Mouse (Mus musculus): ENCODE measurements at regions not wholly inside any gene's neighbourhood (a gene's known extent, or its start where the extent isn't known, plus 50 kb on each side); places are given as distances from the start of the nearest gene placed in this dataset.

DNA sequence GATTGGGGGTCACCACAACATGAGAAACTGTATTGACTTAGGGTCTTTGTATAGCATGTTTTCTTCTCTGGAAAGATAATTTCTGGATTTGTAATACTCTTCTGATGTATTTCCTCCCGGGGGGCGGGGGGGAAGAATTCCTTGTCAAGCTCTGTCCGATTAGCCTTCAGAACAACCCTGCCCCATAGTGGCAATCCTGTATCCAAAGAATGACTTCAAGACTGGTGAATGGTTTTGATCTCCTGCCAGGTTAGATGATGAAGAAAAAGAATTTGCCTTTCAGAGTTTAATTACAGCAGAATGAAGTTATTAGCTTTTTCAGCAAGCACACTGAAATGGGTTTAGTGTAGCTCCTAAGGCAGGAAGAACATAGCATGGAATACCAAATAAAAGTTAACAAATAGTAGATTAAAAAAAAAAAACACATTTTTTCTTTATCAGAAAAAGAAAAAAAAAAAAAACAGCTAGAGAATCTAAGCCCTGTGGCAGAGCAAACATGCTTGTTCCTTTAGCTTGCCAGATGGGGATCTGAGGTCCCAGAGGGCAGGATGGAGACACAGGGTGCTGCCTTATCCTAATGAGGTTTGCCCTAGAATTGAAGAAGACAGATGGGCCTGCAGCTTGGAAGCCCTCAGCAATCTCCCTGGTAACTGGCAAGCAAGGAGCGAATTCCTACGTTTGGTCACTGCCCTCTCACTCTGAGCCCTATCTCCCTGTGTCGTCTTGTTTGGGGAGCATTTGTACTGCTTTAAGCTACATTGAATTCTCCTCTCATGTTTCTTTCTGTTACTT is 280.9 kb upstream of the Gm9972 start:
- WGBS: 66% methylated on average over 6 of the region's 6 CpGs
- no peaks in the 10 kb centered on the region for H3K4me1 ChIP-seq (replicated peaks; ENCODE audit: control insufficient read depth, insufficient read depth)
- DNase-seq (ENCODE audit: low spot score) (no peak), ATAC-seq (ENCODE audit: low FRiP score, low TSS enrichment) (no peak)
- no peaks in the 10 kb centered on the region for H3K9me3 ChIP-seq (ENCODE audit: control insufficient read depth, low read length)
- no peak overlapping the region for H3K4me3 ChIP-seq (ENCODE audit: low read depth, low read length)
- no peaks in the 10 kb centered on the region for H3K27me3 ChIP-seq (ENCODE audit: control insufficient read depth, insufficient read depth, low read length)
- TF ChIP-seq EP300 (optimal IDR thresholded peaks at IDR 0.05): no peak
- TF ChIP-seq CTCF (IDR thresholded peaks at IDR 0.05; ENCODE audit: low read depth): no peak
- no peak overlapping the region for H3K27ac ChIP-seq (replicated peaks)
- H3K9ac ChIP-seq (ENCODE audit: low read length): no peak overlapping the region
- H3K36me3 ChIP-seq (ENCODE audit: control insufficient read depth, insufficient read depth, low read length): no peaks in the 10 kb centered on the region
- no peak overlapping the region for H3K4me2 ChIP-seq (replicated peaks; ENCODE audit: low read depth)

DNA sequence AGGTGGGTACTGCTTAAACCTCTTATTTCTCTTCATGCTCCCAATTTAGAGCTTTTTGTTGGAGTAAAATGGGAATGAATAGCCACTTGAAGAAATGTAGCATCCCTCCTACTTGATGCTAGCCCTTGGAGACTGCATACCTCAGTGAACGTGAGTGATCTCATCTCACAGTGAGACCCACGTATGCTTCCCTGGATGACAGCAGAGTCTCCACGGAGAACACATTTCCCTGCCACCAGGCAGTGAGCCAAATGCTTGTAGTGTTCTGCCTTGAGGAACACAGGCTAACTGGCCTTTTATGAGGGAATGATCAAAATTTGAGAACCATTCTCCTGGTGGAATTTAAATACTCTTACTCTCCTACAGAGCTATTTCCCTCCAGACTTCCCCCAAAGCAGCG is 280.1 kb upstream of the Gm9972 start:
- TF ChIP-seq EP300 (optimal IDR thresholded peaks at IDR 0.05) (no peak), CTCF (IDR thresholded peaks at IDR 0.05; ENCODE audit: low read depth) (no peak)
- ATAC-seq (ENCODE audit: low FRiP score, low TSS enrichment): no peak
- no peak overlapping the region for H3K4me2 ChIP-seq (replicated peaks; ENCODE audit: low read depth)
- H3K27me3 ChIP-seq (ENCODE audit: control insufficient read depth, insufficient read depth, low read length): no peaks in the 10 kb centered on the region
- H3K36me3 ChIP-seq (ENCODE audit: control insufficient read depth, insufficient read depth, low read length): no peaks in the 10 kb centered on the region
- no peak overlapping the region for H3K4me3 ChIP-seq (ENCODE audit: low read depth, low read length)
- no peak overlapping the region for H3K27ac ChIP-seq (replicated peaks)
- no peaks in the 10 kb centered on the region for H3K9me3 ChIP-seq (ENCODE audit: control insufficient read depth, low read length)
- H3K9ac ChIP-seq (ENCODE audit: low read length): no peak overlapping the region
- no peak for DNase-seq (ENCODE audit: low spot score)
- WGBS: 53% methylated on average over 4 of the region's 4 CpGs
- H3K4me1 ChIP-seq (replicated peaks; ENCODE audit: control insufficient read depth, insufficient read depth): no peaks in the 10 kb centered on the region

- ATAC-seq (ENCODE audit: low FRiP score, low TSS enrichment) (no peak), DNase-seq (ENCODE audit: low spot score) (no peak)
- Histone ChIP-seq H3K36me3 (ENCODE audit: control insufficient read depth, insufficient read depth, low read length) (no peaks in the 10 kb centered on the region), H3K4me1 (replicated peaks; ENCODE audit: control insufficient read depth, insufficient read depth) (no peaks in the 10 kb centered on the region), H3K27ac (replicated peaks) (no peak overlapping the region), H3K4me2 (replicated peaks; ENCODE audit: low read depth) (no peak overlapping the region), H3K9me3 (ENCODE audit: control insufficient read depth, low read length) (no peaks in the 10 kb centered on the region), H3K9ac (ENCODE audit: low read length) (no peak overlapping the region), H3K4me3 (ENCODE audit: low read depth, low read length) (no peak overlapping the region), H3K27me3 (ENCODE audit: control insufficient read depth, insufficient read depth, low read length) (no peaks in the 10 kb centered on the region)
- no peak for TF ChIP-seq CTCF (IDR thresholded peaks at IDR 0.05; ENCODE audit: low read depth)
- no peak for TF ChIP-seq EP300 (optimal IDR thresholded peaks at IDR 0.05)
Observed at GRCm38 (mm10) chr11:42765213-42765612, 270.3 kb upstream of the Gm9972 start.

DNA sequence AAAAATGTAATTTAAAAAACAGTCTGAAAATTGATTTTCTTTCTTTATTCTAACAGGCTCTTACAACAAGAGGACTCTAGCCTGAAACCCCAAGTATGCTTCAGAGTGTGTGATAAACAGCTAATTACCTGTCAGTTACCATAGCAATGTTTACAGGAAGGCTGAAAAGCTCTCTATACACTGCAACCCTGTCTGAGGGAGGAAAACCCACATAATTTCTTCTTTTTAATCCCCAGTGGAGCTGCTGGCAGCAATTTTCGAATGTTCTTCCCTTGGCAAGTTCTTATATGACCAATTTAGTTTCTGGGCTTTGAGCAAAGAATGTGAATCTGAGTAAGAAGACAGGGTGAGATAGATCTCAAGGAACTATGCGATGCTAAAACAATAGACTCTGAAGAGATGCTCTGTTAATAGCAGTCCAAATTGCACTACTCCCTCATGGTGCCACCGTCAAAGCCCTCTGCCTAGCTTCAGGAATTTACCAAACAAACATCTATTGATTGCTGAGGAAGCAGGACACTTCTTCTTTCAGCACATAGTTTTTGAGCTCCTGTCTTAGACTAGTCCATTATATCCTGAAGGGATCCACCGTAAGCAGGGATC is 260.4 kb upstream of the Gm9972 start:
- WGBS: 53% methylated on average over 4 of the region's 4 CpGs

GRCm38 (mm10) chr11:42811487-42811886 is 224.1 kb upstream of the Gm9972 start:
- Histone ChIP-seq H3K4me3 (ENCODE audit: low read depth, low read length) (no peak overlapping the region), H3K27me3 (ENCODE audit: control insufficient read depth, insufficient read depth, low read length) (no peaks in the 10 kb centered on the region), H3K36me3 (ENCODE audit: control insufficient read depth, insufficient read depth, low read length) (no peaks in the 10 kb centered on the region), H3K9me3 (ENCODE audit: control insufficient read depth, low read length) (no peaks in the 10 kb centered on the region), H3K27ac (replicated peaks) (no peak overlapping the region), H3K9ac (ENCODE audit: low read length) (no peak overlapping the region), H3K4me2 (replicated peaks; ENCODE audit: low read depth) (no peak overlapping the region), H3K4me1 (replicated peaks; ENCODE audit: control insufficient read depth, insufficient read depth) (no peaks in the 10 kb centered on the region)
- DNase-seq (ENCODE audit: low spot score) (no peak), ATAC-seq (ENCODE audit: low FRiP score, low TSS enrichment) (no peak)
- WGBS: 56% methylated on average over 1 of the region's 1 CpGs
- no peak for TF ChIP-seq CTCF (IDR thresholded peaks at IDR 0.05; ENCODE audit: low read depth)
- no peak for TF ChIP-seq EP300 (optimal IDR thresholded peaks at IDR 0.05)

More for the DNA sequence above, 260.4 kb upstream of the Gm9972 start:
- Histone ChIP-seq H3K36me3 (ENCODE audit: control insufficient read depth, insufficient read depth, low read length) (no peaks in the 10 kb centered on the region), H3K4me3 (ENCODE audit: low read depth, low read length) (no peak overlapping the region), H3K27ac (replicated peaks) (no peak overlapping the region), H3K9ac (ENCODE audit: low read length) (no peak overlapping the region), H3K27me3 (ENCODE audit: control insufficient read depth, insufficient read depth, low read length) (no peaks in the 10 kb centered on the region), H3K4me2 (replicated peaks; ENCODE audit: low read depth) (no peak overlapping the region), H3K9me3 (ENCODE audit: control insufficient read depth, low read length) (no peaks in the 10 kb centered on the region), H3K4me1 (replicated peaks; ENCODE audit: control insufficient read depth, insufficient read depth) (no peaks in the 10 kb centered on the region)
- DNase-seq (ENCODE audit: low spot score): no peak
- TF ChIP-seq CTCF (IDR thresholded peaks at IDR 0.05; ENCODE audit: low read depth) (no peak), EP300 (optimal IDR thresholded peaks at IDR 0.05) (no peak)
- no peak for ATAC-seq (ENCODE audit: low FRiP score, low TSS enrichment)

DNA sequence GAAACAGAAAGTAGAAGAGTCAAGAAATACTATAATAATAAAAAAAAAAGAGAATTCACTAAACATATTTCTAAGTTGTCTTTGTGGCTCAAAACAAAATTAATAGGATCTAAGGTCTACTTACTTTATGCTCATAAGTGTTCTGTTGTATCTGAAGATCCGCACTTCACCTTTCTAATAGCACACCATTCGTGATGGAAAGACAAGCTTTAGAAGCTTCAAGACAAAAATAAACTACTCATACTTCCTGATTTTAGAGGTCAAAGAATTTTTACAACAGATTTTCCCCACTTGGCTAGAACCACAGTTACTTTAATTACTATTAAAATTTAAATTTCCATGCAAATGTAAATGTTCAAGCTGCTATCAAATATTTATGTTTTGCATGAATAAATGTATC is 219.8 kb upstream of the Gm9972 start:
- Histone ChIP-seq H3K27me3 (ENCODE audit: control insufficient read depth, insufficient read depth, low read length) (no peaks in the 10 kb centered on the region), H3K9me3 (ENCODE audit: control insufficient read depth, low read length) (no peaks in the 10 kb centered on the region), H3K4me2 (replicated peaks; ENCODE audit: low read depth) (no peak overlapping the region), H3K4me1 (replicated peaks; ENCODE audit: control insufficient read depth, insufficient read depth) (no peaks in the 10 kb centered on the region), H3K9ac (ENCODE audit: low read length) (no peak overlapping the region), H3K27ac (replicated peaks) (no peak overlapping the region), H3K36me3 (ENCODE audit: control insufficient read depth, insufficient read depth, low read length) (no peaks in the 10 kb centered on the region), H3K4me3 (ENCODE audit: low read depth, low read length) (no peak overlapping the region)
- no peak for DNase-seq (ENCODE audit: low spot score)
- ATAC-seq (ENCODE audit: low FRiP score, low TSS enrichment): no peak
- TF ChIP-seq EP300 (optimal IDR thresholded peaks at IDR 0.05): no peak
- TF ChIP-seq CTCF (IDR thresholded peaks at IDR 0.05; ENCODE audit: low read depth): no peak
- 64% methylated on average over 2 of the region's 2 CpGs for WGBS
